Comparison of ENCODE assay signal across 9 mouse cellular contexts in genomic region chr14:51930824-51931223, GRCm38 (mm10). TPM values are rescaled to one million over a fixed set of nuclear protein-coding genes. Genes with fewer than 3 reads are reported as not detected.
DNase-seq lines count a peak whose midpoint lies in the region; ATAC-seq and TF ChIP-seq lines count a peak whose summit lies in the region.
"Had no signal": no experiment of that assay in that cellular context is flagged by ENCODE, and none has a peak within 500 bp of the region (broad histone marks: within the 10 kb centered on the region; RNA-seq: fewer than 3 reads in every experiment).

No protein-coding gene starts in this region.

- intact Hi-C loops in left cerebral cortex, postnatal 36 days (cut with DNase I): loop anchor here (2.0 to 5.0 kb wide), 3 partner anchors 28 to 91 kb away; partner anchors contain the start of gene Zfp219

- DNase-seq in ovary, adult 18-20 months (ENCODE audit: low spot score): peak; percentile 61
- no peak for DNase-seq in ovary, postnatal 10 days (ENCODE audit: low spot score)
- DNase-seq in gastrocnemius, postnatal 25 days: peak; percentile 67
- peak; percentile 45 to 55 for DNase-seq in left cerebral cortex, postnatal 36 days (ENCODE audit: low spot score in 2 of 2)
- peak; percentile 84 for DNase-seq in midbrain, embryonic 11.5 days (ENCODE audit: low spot score, missing footprints)

- H3K4me2 ChIP-seq in intestine, embryonic 15.5 days (replicated peaks): no peak overlapping the region
- no peak overlapping the region for H3K4me2 ChIP-seq in midbrain, embryonic 11.5 days
- no peak overlapping the region for H3K4me2 ChIP-seq in stomach, embryonic 15.5 days

- H3K27me3 ChIP-seq in intestine, embryonic 15.5 days (replicated peaks): no peaks in the 10 kb centered on the region
- H3K27me3 ChIP-seq in midbrain, embryonic 11.5 days (ENCODE audit: control insufficient read depth, insufficient read depth, low read length): no peaks in the 10 kb centered on the region
- H3K27me3 ChIP-seq in stomach, embryonic 15.5 days (replicated peaks): no peaks in the 10 kb centered on the region

- no peaks in the 10 kb centered on the region for H3K36me3 ChIP-seq in intestine, embryonic 15.5 days
- no peaks in the 10 kb centered on the region for H3K36me3 ChIP-seq in midbrain, embryonic 11.5 days (ENCODE audit: control insufficient read depth, insufficient read depth, low read length)
- H3K36me3 ChIP-seq in stomach, embryonic 15.5 days: no peaks in the 10 kb centered on the region

- TF ChIP-seq POLR2A in cortical plate, adult 2 months (IDR thresholded peaks at IDR 0.05; ENCODE audit: extremely low read depth, insufficient read depth, low read length): no peak

- WGBS in intestine, embryonic 15.5 days: 29% methylated on average over 5 of the region's 5 CpGs
- 37% methylated on average over 5 of the region's 5 CpGs for WGBS in midbrain, embryonic 11.5 days
- 22% methylated on average over 5 of the region's 5 CpGs for WGBS in stomach, embryonic 15.5 days

- ATAC-seq in intestine, embryonic 15.5 days: peak; percentile 75
- ATAC-seq in midbrain, embryonic 11.5 days (ENCODE audit: low FRiP score): peak; percentile 73; the same call in 1 of the 2 replicates
- ATAC-seq in stomach, embryonic 15.5 days (ENCODE audit: insufficient read depth, low FRiP score, low read depth): peak; percentile 77

- TF ChIP-seq CTCF in cortical plate, adult 2 months (IDR thresholded peaks at IDR 0.05; ENCODE audit: extremely low read depth, insufficient read depth, low read length): peak; percentile 74

- no peak overlapping the region for H3K9ac ChIP-seq in intestine, embryonic 15.5 days
- no peak overlapping the region for H3K9ac ChIP-seq in midbrain, embryonic 11.5 days (ENCODE audit: low read length)
- no peak overlapping the region for H3K9ac ChIP-seq in stomach, embryonic 15.5 days

- peak overlapping the region; percentile 33; the same call in 1 of the 2 replicates for H3K27ac ChIP-seq in cortical plate, adult 2 months (ENCODE audit: insufficient read depth, low read length)
- no peak overlapping the region for H3K27ac ChIP-seq in intestine, embryonic 15.5 days
- H3K27ac ChIP-seq in midbrain, embryonic 11.5 days (ENCODE audit: low read depth, low read length): no peak overlapping the region
- H3K27ac ChIP-seq in stomach, embryonic 15.5 days: no peak overlapping the region

- H3K9me3 ChIP-seq in intestine, embryonic 15.5 days: no peaks in the 10 kb centered on the region
- no peaks in the 10 kb centered on the region for H3K9me3 ChIP-seq in midbrain, embryonic 11.5 days (ENCODE audit: control insufficient read depth, low read length)
- no peaks in the 10 kb centered on the region for H3K9me3 ChIP-seq in stomach, embryonic 15.5 days

- no peak overlapping the region for H3K4me3 ChIP-seq in cortical plate, adult 2 months (ENCODE audit: insufficient read depth, low read length)
- no peak overlapping the region for H3K4me3 ChIP-seq in intestine, embryonic 15.5 days (replicated peaks)
- H3K4me3 ChIP-seq in midbrain, embryonic 11.5 days (ENCODE audit: low read depth, low read length): no peak overlapping the region
- H3K4me3 ChIP-seq in stomach, embryonic 15.5 days (replicated peaks): no peak overlapping the region

- H3K4me1 ChIP-seq in cortical plate, adult 2 months (ENCODE audit: control insufficient read depth, insufficient read depth, low read length): no peaks in the 10 kb centered on the region
- H3K4me1 ChIP-seq in intestine, embryonic 15.5 days (replicated peaks): peaks cover 8% of the 10 kb centered on the region; the same call in 1 of the 2 replicates
- no peaks in the 10 kb centered on the region for H3K4me1 ChIP-seq in midbrain, embryonic 11.5 days (ENCODE audit: control insufficient read depth, insufficient read depth, low read length)
- H3K4me1 ChIP-seq in stomach, embryonic 15.5 days: peaks cover 11% of the 10 kb centered on the region

RNA-seq across cellular contexts. Expression of gene Rnase13, which starts 8.3 kb away (rescaled TPM):
- 0.17 and 0.21 TPM in 2 replicates for polyA plus RNA-seq in cortical plate, adult 2 months (2012; rRNA removed)
- not detected for total RNA-seq in gastrocnemius, postnatal 25 days (2021)
- polyA plus RNA-seq in intestine, embryonic 15.5 days (2015; fragmentation: Nextera tagmentation; extraction: Ambion mirVana): not detected in 2 replicates
- not detected for total RNA-seq in left cerebral cortex, postnatal 36 days (2021)
- not detected in 2 replicates for polyA plus RNA-seq in midbrain, embryonic 11.5 days (2014; fragmentation: Nextera tagmentation; extraction: Ambion mirVana)
- not detected in 2 replicates for polyA plus RNA-seq in stomach, embryonic 15.5 days (2015; fragmentation: Nextera tagmentation; extraction: Ambion mirVana)
- polyA plus RNA-seq: liver, embryonic 16.5 days had no signal

RNA-seq across cellular contexts. Expression of gene Tppp2, which starts 12.6 kb away (rescaled TPM):
- polyA plus RNA-seq in cortical plate, adult 2 months (2012; rRNA removed): not detected in 2 replicates
- total RNA-seq in gastrocnemius, postnatal 25 days (2021): 1 to 10 TPM in 1 of 2 experiments, under 1 TPM in 1; 0.62 to 1.1 TPM
- not detected in 2 replicates for polyA plus RNA-seq in intestine, embryonic 15.5 days (2015; fragmentation: Nextera tagmentation; extraction: Ambion mirVana)
- total RNA-seq in left cerebral cortex, postnatal 36 days (2021): not detected
- polyA plus RNA-seq in midbrain, embryonic 11.5 days (2014; fragmentation: Nextera tagmentation; extraction: Ambion mirVana): not detected in 2 replicates
- polyA plus RNA-seq in stomach, embryonic 15.5 days (2015; fragmentation: Nextera tagmentation; extraction: Ambion mirVana): not detected in 2 replicates
- polyA plus RNA-seq: liver, embryonic 16.5 days had no signal

RNA-seq across cellular contexts. Expression of gene Ndrg2, which starts 16.9 kb away (rescaled TPM):
- polyA plus RNA-seq in cortical plate, adult 2 months (2012; rRNA removed): 955 and 1,100 TPM in 2 replicates
- 1,000 to 10,000 TPM; 1,373 to 1,538 TPM for total RNA-seq in gastrocnemius, postnatal 25 days (2021)
- polyA plus RNA-seq in intestine, embryonic 15.5 days (2015; fragmentation: Nextera tagmentation; extraction: Ambion mirVana): 52.2 and 60.1 TPM in 2 replicates
- 100 to 1,000 TPM; 753 to 795 TPM for total RNA-seq in left cerebral cortex, postnatal 36 days (2021)
- 7.5 and 10.6 TPM in 2 replicates for polyA plus RNA-seq in midbrain, embryonic 11.5 days (2014; fragmentation: Nextera tagmentation; extraction: Ambion mirVana)
- polyA plus RNA-seq in stomach, embryonic 15.5 days (2015; fragmentation: Nextera tagmentation; extraction: Ambion mirVana): 73.7 and 81.7 TPM in 2 replicates

RNA-seq across cellular contexts. Expression of gene Slc39a2, which starts 38.1 kb away (rescaled TPM):
- 17.8 and 18.7 TPM in 2 replicates for polyA plus RNA-seq in cortical plate, adult 2 months (2012; rRNA removed)
- total RNA-seq in gastrocnemius, postnatal 25 days (2021): under 1 TPM; 0.46 to 0.54 TPM
- 0.96 and 1.0 TPM in 2 replicates for polyA plus RNA-seq in intestine, embryonic 15.5 days (2015; fragmentation: Nextera tagmentation; extraction: Ambion mirVana)
- total RNA-seq in left cerebral cortex, postnatal 36 days (2021): 1 to 10 TPM; 2.6 to 8.1 TPM
- polyA plus RNA-seq in midbrain, embryonic 11.5 days (2014; fragmentation: Nextera tagmentation; extraction: Ambion mirVana): 0.40 and 0.41 TPM in 2 replicates
- polyA plus RNA-seq in stomach, embryonic 15.5 days (2015; fragmentation: Nextera tagmentation; extraction: Ambion mirVana): 0.73 and 0.98 TPM in 2 replicates

RNA-seq across cellular contexts. Expression of gene Mettl17, which starts 46.2 kb away (rescaled TPM):
- 41.4 and 49.3 TPM in 2 replicates for polyA plus RNA-seq in cortical plate, adult 2 months (2012; rRNA removed)
- total RNA-seq in gastrocnemius, postnatal 25 days (2021): 10 to 100 TPM in 1 of 2 experiments, 1 to 10 TPM in 1; 9.3 to 15.8 TPM
- polyA plus RNA-seq in intestine, embryonic 15.5 days (2015; fragmentation: Nextera tagmentation; extraction: Ambion mirVana): 45.4 and 45.5 TPM in 2 replicates
- total RNA-seq in left cerebral cortex, postnatal 36 days (2021): 10 to 100 TPM; 23.6 to 45.2 TPM
- polyA plus RNA-seq in midbrain, embryonic 11.5 days (2014; fragmentation: Nextera tagmentation; extraction: Ambion mirVana): 49.6 and 52.4 TPM in 2 replicates
- polyA plus RNA-seq in stomach, embryonic 15.5 days (2015; fragmentation: Nextera tagmentation; extraction: Ambion mirVana): 50.7 and 57.7 TPM in 2 replicates

Comparison
In these comparisons a context has a peak if more than half of its experiments do, and no peak if none do; other contexts are left out.
1. RNA of gene Ndrg2, which starts 16.9 kb away (polyA plus RNA-seq): 955 to 1,100 TPM in cortical plate, adult 2 months; 73.7 to 81.7 TPM in stomach, embryonic 15.5 days, 52.2 to 60.1 TPM in intestine, embryonic 15.5 days and 7.5 to 10.6 TPM in midbrain, embryonic 11.5 days; every median in the first group is over 10 times any median in the second.
2. Peak in every context shown above with its lines, with median percentiles within 50 percentile points of each other: ATAC-seq.